Mouse (Mus musculus): ENCODE results near the gene Neu2. TPM values are rescaled to one million over a fixed set of nuclear protein-coding genes. Genes with fewer than 3 reads are reported as not detected.

Neu2 gene
- polyA plus RNA-seq, 1 experiment from 2014 or later: 0.29 TPM

- Histone ChIP-seq H3K36me3 (no peaks in the 10 kb centered on the region), H3K4me2 (no peak overlapping the region), H3K4me1 (0 out of 2 replicates have a peak, but pooled peaks cover 3% of the 10 kb centered on the region), H3K27ac (no peak overlapping the region), H3K9ac (no peak overlapping the region), H3K27me3 (no peaks in the 10 kb centered on the region), H3K9me3 (replicated peaks) (no peaks in the 10 kb centered on the region), H3K4me3 (replicated peaks) (no peak overlapping the region)
- 93% methylated on average over 3 of the region's 3 CpGs for WGBS
- ATAC-seq (replicated peaks; ENCODE audit: low FRiP score): no peak
These were observed 41.3 kb downstream of the Neu2 start for GRCm38 (mm10) chr1:87551008-87551407.

- H3K36me3 ChIP-seq: no peaks in the 10 kb centered on the region
- H3K27ac ChIP-seq: no peak overlapping the region
- no peaks in the 10 kb centered on the region for H3K27me3 ChIP-seq
- no peak overlapping the region for H3K9ac ChIP-seq
- ATAC-seq (replicated peaks; ENCODE audit: low FRiP score): no peak
- 79% methylated on average over 1 of the region's 1 CpGs for WGBS
- no peak overlapping the region for H3K4me2 ChIP-seq
- 0 out of 2 replicates have a peak, but pooled peaks cover 3% of the 10 kb centered on the region for H3K4me1 ChIP-seq
- no peaks in the 10 kb centered on the region for H3K9me3 ChIP-seq (replicated peaks)
- H3K4me3 ChIP-seq (replicated peaks): no peak overlapping the region
These were observed 43.9 kb downstream of the Neu2 start for GRCm38 (mm10) chr1:87553586-87553985.

GRCm38 (mm10) chr1:87562967-87563366 lies 53.3 kb downstream of the Neu2 start:
- no peak overlapping the region for H3K4me2 ChIP-seq
- no peak overlapping the region for H3K27ac ChIP-seq
- no peaks in the 10 kb centered on the region for H3K36me3 ChIP-seq
- no peak overlapping the region for H3K9ac ChIP-seq
- no peak overlapping the region for H3K4me3 ChIP-seq (replicated peaks)
- no peak for ATAC-seq (replicated peaks; ENCODE audit: low FRiP score)
- no peaks in the 10 kb centered on the region for H3K4me1 ChIP-seq
- H3K9me3 ChIP-seq (replicated peaks): no peaks in the 10 kb centered on the region
- H3K27me3 ChIP-seq: peaks cover 6% of the 10 kb centered on the region; the same call in 1 of the 2 replicates
- WGBS: 82% methylated on average over 3 of the region's 3 CpGs

- Histone ChIP-seq H3K4me1 (no peaks in the 10 kb centered on the region), H3K4me2 (no peak overlapping the region), H3K27me3 (peaks cover 6% of the 10 kb centered on the region; the same call in 1 of the 2 replicates), H3K4me3 (replicated peaks) (no peak overlapping the region), H3K27ac (no peak overlapping the region), H3K9me3 (replicated peaks) (no peaks in the 10 kb centered on the region), H3K36me3 (no peaks in the 10 kb centered on the region), H3K9ac (no peak overlapping the region)
- ATAC-seq (replicated peaks; ENCODE audit: low FRiP score): no peak
- WGBS: 74% methylated on average over 7 of the region's 8 CpGs
These were observed 56.1 kb downstream of the Neu2 start for GRCm38 (mm10) chr1:87565760-87566159.

- no peak overlapping the region for H3K4me2 ChIP-seq
- no peak overlapping the region for H3K27ac ChIP-seq
- peaks cover under 1% of the 10 kb centered on the region; the same call in 1 of the 2 replicates for H3K4me1 ChIP-seq
- no peak overlapping the region for H3K9ac ChIP-seq
- no peaks in the 10 kb centered on the region for H3K9me3 ChIP-seq (replicated peaks)
- 42% methylated on average over 6 of the region's 6 CpGs for WGBS
- H3K27me3 ChIP-seq: peaks cover 6% of the 10 kb centered on the region; the same call in 1 of the 2 replicates
- no peak overlapping the region for H3K4me3 ChIP-seq (replicated peaks)
- no peak for ATAC-seq (replicated peaks; ENCODE audit: low FRiP score)
- no peaks in the 10 kb centered on the region for H3K36me3 ChIP-seq
These were observed 58.7 kb downstream of the Neu2 start for GRCm38 (mm10) chr1:87568398-87568797.

GRCm38 (mm10) chr1:87573261-87573660 lies 63.6 kb downstream of the Neu2 start:
- no peak overlapping the region for H3K27ac ChIP-seq
- no peak overlapping the region for H3K4me2 ChIP-seq
- 61% methylated on average over 5 of the region's 5 CpGs for WGBS
- H3K4me3 ChIP-seq (replicated peaks): no peak overlapping the region
- H3K9me3 ChIP-seq (replicated peaks): no peaks in the 10 kb centered on the region
- H3K27me3 ChIP-seq: no peaks in the 10 kb centered on the region
- ATAC-seq (replicated peaks; ENCODE audit: low FRiP score): no peak
- H3K36me3 ChIP-seq: no peaks in the 10 kb centered on the region
- peaks cover 19% of the 10 kb centered on the region for H3K4me1 ChIP-seq
- H3K9ac ChIP-seq: no peak overlapping the region

- Histone ChIP-seq H3K9me3 (replicated peaks) (no peaks in the 10 kb centered on the region), H3K4me2 (no peak within 1 kb of the TSS), H3K4me1 (peaks cover 19% of the 10 kb centered on the region), H3K36me3 (no peaks in the 10 kb centered on the region), H3K27me3 (no peaks in the 10 kb centered on the region), H3K4me3 (replicated peaks) (no peak within 1 kb of the TSS), H3K9ac (no peak within 1 kb of the TSS), H3K27ac (peak within 1 kb of the TSS; percentile 82)
- ATAC-seq (replicated peaks; ENCODE audit: low FRiP score): no peak; the same call in 1 of the 2 replicates
- 60% methylated on average over 6 of the region's 6 CpGs for WGBS
These were observed 64.1 kb downstream of the Neu2 start, which contains the start of gene Ngef for GRCm38 (mm10) chr1:87573800-87574215. Ngef (minus strand) TSS chr1:87573870.

- no peak overlapping the region for H3K9ac ChIP-seq
- no peak overlapping the region for H3K4me3 ChIP-seq (replicated peaks)
- ATAC-seq (replicated peaks; ENCODE audit: low FRiP score): peak; percentile 25
These were observed 64.7 kb downstream of the Neu2 start for GRCm38 (mm10) chr1:87574353-87574752.

GRCm38 (mm10) chr1:87574785-87575184 lies 65.1 kb downstream of the Neu2 start:
- Histone ChIP-seq H3K27ac (peak overlapping the region; percentile 82), H3K36me3 (no peaks in the 10 kb centered on the region), H3K27me3 (no peaks in the 10 kb centered on the region), H3K4me1 (peaks cover 19% of the 10 kb centered on the region), H3K4me2 (no peak overlapping the region), H3K9ac (no peak overlapping the region), H3K9me3 (replicated peaks) (no peaks in the 10 kb centered on the region), H3K4me3 (replicated peaks) (no peak overlapping the region)
- WGBS: 47% methylated on average over 7 of the region's 7 CpGs
- ATAC-seq (replicated peaks; ENCODE audit: low FRiP score): peak; percentile 83

More at GRCm38 (mm10) chr1:87574353-87574752, 64.7 kb downstream of the Neu2 start:
- Histone ChIP-seq H3K27me3 (no peaks in the 10 kb centered on the region), H3K4me1 (peaks cover 19% of the 10 kb centered on the region), H3K36me3 (no peaks in the 10 kb centered on the region), H3K4me2 (no peak overlapping the region), H3K27ac (peak overlapping the region; percentile 82), H3K9me3 (replicated peaks) (no peaks in the 10 kb centered on the region)
- 34% methylated on average over 6 of the region's 6 CpGs for WGBS

GRCm38 (mm10) chr1:87578965-87579364 lies 69.3 kb downstream of the Neu2 start:
- no peak overlapping the region for H3K27ac ChIP-seq
- 90% methylated on average over 6 of the region's 6 CpGs for WGBS
- no peak overlapping the region for H3K9ac ChIP-seq
- H3K4me3 ChIP-seq (replicated peaks): no peak overlapping the region
- H3K4me2 ChIP-seq: no peak overlapping the region
- no peaks in the 10 kb centered on the region for H3K9me3 ChIP-seq (replicated peaks)
- peaks cover 3% of the 10 kb centered on the region; the same call in 1 of the 2 replicates for H3K27me3 ChIP-seq
- no peak for ATAC-seq (replicated peaks; ENCODE audit: low FRiP score)
- no peaks in the 10 kb centered on the region for H3K36me3 ChIP-seq
- peaks cover 13% of the 10 kb centered on the region for H3K4me1 ChIP-seq

GRCm38 (mm10) chr1:87580824-87581223 lies 71.1 kb downstream of the Neu2 start:
- no peak overlapping the region for H3K27ac ChIP-seq
- H3K4me3 ChIP-seq (replicated peaks): no peak overlapping the region
- 17% methylated on average over 3 of the region's 3 CpGs for WGBS
- no peaks in the 10 kb centered on the region for H3K9me3 ChIP-seq (replicated peaks)
- no peaks in the 10 kb centered on the region for H3K4me1 ChIP-seq
- ATAC-seq (replicated peaks; ENCODE audit: low FRiP score): no peak
- no peak overlapping the region for H3K9ac ChIP-seq
- H3K27me3 ChIP-seq: peaks cover 3% of the 10 kb centered on the region; the same call in 1 of the 2 replicates
- H3K36me3 ChIP-seq: no peaks in the 10 kb centered on the region
- H3K4me2 ChIP-seq: no peak overlapping the region

GRCm38 (mm10) chr1:87589162-87589561 lies 79.5 kb downstream of the Neu2 start:
- WGBS: 88% methylated on average over 7 of the region's 7 CpGs
- no peaks in the 10 kb centered on the region for H3K9me3 ChIP-seq (replicated peaks)
- H3K4me3 ChIP-seq (replicated peaks): no peak overlapping the region
- no peaks in the 10 kb centered on the region for H3K36me3 ChIP-seq
- no peaks in the 10 kb centered on the region for H3K4me1 ChIP-seq
- no peak overlapping the region for H3K4me2 ChIP-seq
- no peak overlapping the region for H3K27ac ChIP-seq
- H3K27me3 ChIP-seq: no peaks in the 10 kb centered on the region
- no peak for ATAC-seq (replicated peaks; ENCODE audit: low FRiP score)
- no peak overlapping the region for H3K9ac ChIP-seq

GRCm38 (mm10) chr1:87589980-87590379 lies 80.3 kb downstream of the Neu2 start:
- no peak overlapping the region for H3K4me2 ChIP-seq
- no peak for ATAC-seq (replicated peaks; ENCODE audit: low FRiP score)
- no peaks in the 10 kb centered on the region for H3K27me3 ChIP-seq
- H3K9me3 ChIP-seq (replicated peaks): no peaks in the 10 kb centered on the region
- H3K4me1 ChIP-seq: no peaks in the 10 kb centered on the region
- WGBS: 92% methylated on average over 8 of the region's 8 CpGs
- H3K27ac ChIP-seq: no peak overlapping the region
- H3K4me3 ChIP-seq (replicated peaks): no peak overlapping the region
- H3K36me3 ChIP-seq: no peaks in the 10 kb centered on the region
- H3K9ac ChIP-seq: no peak overlapping the region

Data from kidney, embryonic 15.5 days (tissue).